Mouse (Mus musculus) E14TG2a.4 (cell line): ENCODE results near the gene Hist2h2aa1.
"Not testable (repeated sequence)": the region's sequence is repeated elsewhere in the genome, so short reads cannot be mapped to it uniquely, and the experiment has no call there.

ENCODE experiments used
- H3K27me3 ChIP-seq: 2 replicates; pipeline ENCODE4 v1.6.1; 2014; ENCODE audit warnings: low read length, control low read depth; ENCODE audit not compliant: insufficient read depth
- H3K36me3 ChIP-seq: 2 replicates; pipeline ENCODE4 v1.6.1; 2014; ENCODE audit warnings: low read length, control low read depth; ENCODE audit not compliant: insufficient read depth
- H3K4me1 ChIP-seq: replicated peaks from 2 replicates; pipeline ENCODE4 v1.6.1; 2014; ENCODE audit warnings: low read depth, low read length, control low read depth
- H3K4me3 ChIP-seq: replicated peaks from 2 replicates; pipeline ENCODE4 v1.5.1; 2014; ENCODE audit warnings: mild to moderate bottlenecking, low read length
- H3K9me3 ChIP-seq: 2 replicates; pipeline ENCODE4 v1.6.1; 2014; ENCODE audit warnings: low read length, control low read depth
- CTCF ChIP-seq: conservative IDR thresholded peaks from 2 replicates; pipeline ENCODE4 v1.5.1; 2014; ENCODE audit warnings: low read length
- NANOG ChIP-seq: IDR thresholded peaks from 2 replicates; pipeline ENCODE4 v1.6.1; 2014; ENCODE audit warnings: borderline replicate concordance, low read length, mixed read lengths
- POU5F1 ChIP-seq: IDR thresholded peaks from 2 replicates; pipeline ENCODE4 v1.6.1; 2014; ENCODE audit warnings: low read length, borderline replicate concordance

Hist2h2aa1 gene

GRCm38 (mm10) chr3:96237335-96237903 lies 7.9 kb upstream of the Hist2h2aa1 start:
- Histone ChIP-seq H3K27me3 (no peaks in the 10 kb centered on the region), H3K36me3 (peaks cover 26% of the 10 kb centered on the region; the same call in 1 of the 2 replicates), H3K9me3 (no peaks in the 10 kb centered on the region), H3K4me3 (peak overlapping the region; percentile 81), H3K4me1 (peaks cover 37% of the 10 kb centered on the region)
- TF ChIP-seq NANOG (no peak), POU5F1 (no peak), CTCF (no peak)

DNA sequence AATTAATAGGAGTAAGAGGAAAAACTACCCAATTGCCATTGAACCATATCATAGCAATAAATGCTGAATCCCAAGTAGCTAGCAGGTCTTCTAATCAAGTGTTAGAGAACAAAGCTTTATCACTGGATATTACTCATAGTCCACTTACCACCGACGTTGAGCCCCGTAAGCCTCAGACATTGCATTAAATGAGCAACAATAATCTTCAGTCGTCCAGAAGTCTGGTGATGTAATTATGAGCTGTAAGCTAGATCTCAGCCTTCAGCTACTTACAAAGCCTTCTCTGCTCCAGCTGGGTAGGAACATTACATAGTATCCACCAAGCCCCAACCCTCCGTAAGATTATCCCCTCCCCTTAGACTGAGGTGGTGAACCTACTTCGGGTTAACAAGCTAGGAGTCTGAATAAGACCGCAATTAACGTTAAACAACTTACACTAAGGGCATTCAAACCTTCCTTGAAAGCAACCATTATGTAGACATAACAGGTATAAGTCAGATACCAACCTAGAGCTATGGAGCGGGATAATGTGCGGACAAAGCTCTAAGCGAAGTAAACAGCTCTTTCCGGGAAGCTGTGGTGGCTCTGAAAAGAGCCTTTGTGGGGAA lies 7.3 kb upstream of the Hist2h2aa1 start:
- Histone ChIP-seq H3K4me3 (peak overlapping the region; percentile 81), H3K9me3 (no peaks in the 10 kb centered on the region), H3K27me3 (no peaks in the 10 kb centered on the region), H3K4me1 (peaks cover 43% of the 10 kb centered on the region), H3K36me3 (peaks cover 26% of the 10 kb centered on the region; the same call in 1 of the 2 replicates)
- no peak for TF ChIP-seq POU5F1
- no peak for TF ChIP-seq CTCF
- TF ChIP-seq NANOG, result no peak

- Histone ChIP-seq H3K36me3 (peaks cover 26% of the 10 kb centered on the region; the same call in 1 of the 2 replicates), H3K4me3 (peak within 1 kb of the TSS; percentile 81), H3K4me1 (peaks cover 55% of the 10 kb centered on the region)
- H3K27me3 ChIP-seq, H3K9me3 ChIP-seq: not testable (repeated sequence)
Observed at GRCm38 (mm10) chr3:96238954-96239793, 6.1 kb upstream of the Hist2h2aa1 start, which contains the start of gene Hist2h3c2. Gene Hist2h3c2 (minus strand): TSS chr3:96239127.

DNA sequence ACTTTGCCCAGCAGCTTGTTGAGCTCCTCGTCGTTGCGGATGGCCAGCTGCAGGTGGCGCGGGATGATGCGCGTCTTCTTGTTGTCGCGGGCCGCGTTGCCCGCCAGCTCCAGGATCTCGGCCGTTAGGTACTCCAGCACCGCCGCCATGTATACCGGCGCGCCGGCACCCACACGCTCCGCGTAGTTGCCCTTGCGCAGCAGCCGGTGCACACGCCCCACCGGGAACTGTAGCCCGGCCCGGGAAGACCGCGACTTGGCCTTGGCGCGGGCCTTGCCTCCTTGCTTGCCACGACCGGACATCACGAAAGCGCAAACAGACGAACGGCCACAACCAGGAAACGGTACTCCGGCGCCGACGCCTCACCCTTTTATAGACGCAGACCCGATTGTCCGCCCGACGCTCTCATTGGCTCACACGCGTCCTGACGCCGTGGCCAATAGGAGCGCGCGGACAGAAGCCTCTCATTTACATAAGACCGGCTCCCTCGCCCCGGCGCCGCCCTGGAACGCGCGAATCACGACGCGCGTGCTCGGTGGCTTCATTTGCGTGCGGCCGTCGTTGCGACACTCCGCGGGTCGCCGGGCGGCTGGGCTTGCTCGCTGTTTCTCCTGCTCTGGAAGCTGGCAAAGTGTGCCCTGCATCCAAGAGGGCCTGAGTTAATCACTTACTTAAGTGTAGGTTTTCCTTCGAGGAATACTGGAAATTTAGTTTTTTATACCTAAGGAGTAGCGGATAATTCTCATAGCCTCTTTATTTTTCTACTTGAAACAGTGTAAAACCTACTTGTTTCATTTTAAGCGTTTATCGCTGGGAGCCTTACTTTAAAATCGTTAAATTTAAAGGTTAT lies 5.1 kb upstream of the Hist2h2aa1 start, which contains the start of gene Hist2h2aa2:
Hist2h2aa2 (minus strand) TSS at position 328 of the 850 bp plus-strand sequence.
- Histone ChIP-seq H3K4me1 (peaks cover 60% of the 10 kb centered on the region), H3K36me3 (peaks cover 25% of the 10 kb centered on the region; the same call in 1 of the 2 replicates)
- H3K27me3 ChIP-seq, result not testable (repeated sequence)

GRCm38 (mm10) chr3:96240799-96241197 lies 4.5 kb upstream of the Hist2h2aa1 start:
- no peaks in the 10 kb centered on the region for H3K27me3 ChIP-seq
- peaks cover 60% of the 10 kb centered on the region for H3K4me1 ChIP-seq
- peaks cover 19% of the 10 kb centered on the region; the same call in 1 of the 2 replicates for H3K36me3 ChIP-seq
- no peak for TF ChIP-seq CTCF
- no peak for TF ChIP-seq POU5F1
- TF ChIP-seq NANOG, result no peak
- peak overlapping the region; percentile 54 for H3K4me3 ChIP-seq
- no peaks in the 10 kb centered on the region for H3K9me3 ChIP-seq

More for the DNA sequence above, 5.1 kb upstream of the Hist2h2aa1 start, which contains the start of gene Hist2h2aa2:
- H3K9me3 ChIP-seq, result not testable (repeated sequence)
- peak within 1 kb of the TSS; percentile 72 for H3K4me3 ChIP-seq

DNA sequence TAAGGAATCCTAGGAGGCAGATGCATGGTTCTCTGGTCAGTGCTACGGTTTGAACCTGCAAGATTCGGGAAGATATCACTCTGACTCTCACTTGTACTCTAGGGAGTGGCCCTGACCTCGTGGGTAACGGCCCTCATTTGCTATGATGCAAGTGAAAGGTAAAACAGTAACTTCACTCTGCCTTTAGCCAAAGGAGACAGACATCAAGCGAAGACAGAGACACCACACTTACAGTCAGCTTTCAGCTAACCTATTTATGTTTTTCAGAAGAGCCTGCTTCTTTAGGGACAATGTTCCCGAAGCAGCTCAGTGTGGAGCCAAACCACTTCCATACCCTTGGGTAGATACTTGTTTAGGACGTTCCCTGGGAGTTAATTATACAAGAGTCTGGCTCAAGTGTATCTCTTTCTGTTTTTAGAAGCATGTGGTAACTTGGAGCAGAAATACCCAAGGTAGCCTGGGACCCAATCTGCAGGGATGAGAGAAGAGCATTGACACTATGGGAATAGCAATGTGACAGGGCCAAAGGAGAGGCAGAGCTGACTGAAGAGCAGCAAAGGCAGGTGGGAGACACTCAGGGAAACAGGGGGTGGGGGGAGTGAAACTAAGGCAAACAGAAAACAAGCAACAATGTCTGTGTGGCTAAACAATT lies 1.2 kb upstream of the Hist2h2aa1 start:
- Histone ChIP-seq H3K36me3 (peaks cover 6% of the 10 kb centered on the region; the same call in 1 of the 2 replicates), H3K27me3 (no peaks in the 10 kb centered on the region), H3K4me1 (peaks cover 50% of the 10 kb centered on the region), H3K4me3 (peak overlapping the region; percentile 82), H3K9me3 (no peaks in the 10 kb centered on the region)
- TF ChIP-seq NANOG (no peak), CTCF (no peak), POU5F1 (no peak)

- not testable (repeated sequence) for H3K36me3 ChIP-seq, H3K27me3 ChIP-seq, H3K9me3 ChIP-seq, H3K4me3 ChIP-seq
- peaks cover 66% of the 10 kb centered on the region for H3K4me1 ChIP-seq
Observed at GRCm38 (mm10) chr3:96246018-96246417, 721 bp downstream of the Hist2h2aa1 start.

GRCm38 (mm10) chr3:96246427-96246856 lies 1.1 kb downstream of the Hist2h2aa1 start, which contains the start of gene Hist2h3c1:
Gene Hist2h3c1 (plus strand): TSS chr3:96246685.
- not testable (repeated sequence) for H3K9me3 ChIP-seq, H3K27me3 ChIP-seq, H3K36me3 ChIP-seq
- H3K4me3 ChIP-seq, result peak within 1 kb of the TSS; percentile 78
- peaks cover 62% of the 10 kb centered on the region for H3K4me1 ChIP-seq
